In genomic region chr6:122776040-122776439, GRCm38 (mm10) we compare ENCODE assay signal across 28 mouse cellular contexts. TPM values are rescaled to one million over a fixed set of nuclear protein-coding genes. Genes with fewer than 3 reads are reported as not detected.
A peak's percentile ranks its signal among the peaks of the same experiment; 100 is the strongest.
DNase-seq lines count a peak whose midpoint lies in the region; ATAC-seq and TF ChIP-seq lines count a peak whose summit lies in the region.
"Had no signal": no experiment of that assay in that cellular context is flagged by ENCODE, and none has a peak within 500 bp of the region (broad histone marks: within the 10 kb centered on the region; RNA-seq: fewer than 3 reads in every experiment).

No protein-coding gene starts in this region.

- H3K9me3 ChIP-seq in ES-Bruce4 (replicated peaks; ENCODE audit: control insufficient read depth, insufficient read depth, low read length, poor library complexity, severe bottlenecking): no peaks in the 10 kb centered on the region
- H3K9me3 ChIP-seq: embryonic facial prominence, embryonic 13.5 days; embryonic facial prominence, embryonic 15.5 days; forebrain, embryonic 10.5 days; forebrain, embryonic 12.5 days; G1E had no signal

- H3K4me1 ChIP-seq in ES-Bruce4 (ENCODE audit: control insufficient read depth, insufficient read depth, low read length): peaks cover 2% of the 10 kb centered on the region
- H3K4me1 ChIP-seq in kidney, adult 2 months (ENCODE audit: control insufficient read depth, insufficient read depth, low read length): no peaks in the 10 kb centered on the region
- H3K4me1 ChIP-seq: embryonic facial prominence, embryonic 13.5 days; embryonic facial prominence, embryonic 15.5 days; forebrain, embryonic 10.5 days; forebrain, embryonic 12.5 days had no signal

- TF ChIP-seq EP300 in ES-Bruce4 (IDR thresholded peaks at IDR 0.05; ENCODE audit: insufficient read depth, low read depth, low read length): no peak

- peak; percentile 84; the same call in 1 of the 2 replicates for ATAC-seq in frontal cortex, adult (ENCODE audit: low TSS enrichment)
- ATAC-seq: activated CD4-positive, CD25-positive, alpha-beta regulatory T cell, adult 4 months; CD4-positive, CD25-positive, alpha-beta regulatory T cell, adult 4 months; forebrain, embryonic 14.5 days; forebrain, embryonic 16.5 days; Patski had no signal

- WGBS in kidney, adult 2 months: 82% methylated on average over 7 of the region's 7 CpGs

- DNase-seq in frontal cortex, postnatal 10 days (ENCODE audit: low spot score in 2 of 2): no peak
- DNase-seq in brain, adult 2 months (ENCODE audit: low read depth, low spot score): peak; percentile 54
- no peak for DNase-seq in kidney, adult 2 months
- DNase-seq: adrenal gland, adult 8-10 months; adrenal gland, postnatal 14 days; adrenal gland, postnatal 36 days; B cell, adult 2 months; cerebellum, adult 11 months; cerebellum, adult 18-20 months; cerebellum, adult 8-10 months; cerebellum, adult 9-11 months; cerebellum, postnatal 14 days; cerebellum, postnatal 36 days; embryo, embryonic 11 days had no signal

- H3K27ac ChIP-seq in ES-Bruce4 (ENCODE audit: insufficient read depth, low read length): no peak overlapping the region
- H3K27ac ChIP-seq in kidney, adult 2 months (ENCODE audit: insufficient read depth, low read depth, low read length): no peak overlapping the region
- H3K27ac ChIP-seq: embryonic facial prominence, embryonic 13.5 days; embryonic facial prominence, embryonic 15.5 days; forebrain, embryonic 10.5 days; forebrain, embryonic 12.5 days had no signal

- peak; percentile 20 for TF ChIP-seq CTCF in ES-Bruce4 (IDR thresholded peaks at IDR 0.05; ENCODE audit: low read depth, low read length)
- no peak for TF ChIP-seq CTCF in kidney, adult 2 months (conservative IDR thresholded peaks at IDR 0.05; ENCODE audit: insufficient read depth, insufficient read length, low read depth, low read length)

- no peaks in the 10 kb centered on the region for H3K27me3 ChIP-seq in ES-Bruce4 (ENCODE audit: control insufficient read depth, insufficient read depth, low read length, poor library complexity, severe bottlenecking)
- no peaks in the 10 kb centered on the region for H3K27me3 ChIP-seq in kidney, adult 2 months (replicated peaks; ENCODE audit: control insufficient read depth, insufficient read depth, low read length)
- H3K27me3 ChIP-seq: CH12.LX; embryonic facial prominence, embryonic 13.5 days; embryonic facial prominence, embryonic 15.5 days; forebrain, embryonic 12.5 days; Patski had no signal

- no peak overlapping the region for H3K9ac ChIP-seq in ES-Bruce4 (ENCODE audit: low read depth, poor library complexity, severe bottlenecking)
- H3K9ac ChIP-seq: embryonic facial prominence, embryonic 13.5 days; embryonic facial prominence, embryonic 15.5 days; forebrain, embryonic 12.5 days had no signal

- no peak overlapping the region for H3K4me3 ChIP-seq in ES-Bruce4 (ENCODE audit: low read depth, low read length)
- H3K4me3 ChIP-seq in kidney, adult 2 months (ENCODE audit: insufficient read depth, low read depth, low read length): no peak overlapping the region
- H3K4me3 ChIP-seq: embryonic facial prominence, embryonic 13.5 days; embryonic facial prominence, embryonic 15.5 days; erythroblast, embryonic 14.5 days; forebrain, embryonic 10.5 days; forebrain, embryonic 12.5 days had no signal

- no peaks in the 10 kb centered on the region for H3K36me3 ChIP-seq in ES-Bruce4 (ENCODE audit: control insufficient read depth, insufficient read depth, low read length, poor library complexity, severe bottlenecking)
- no peaks in the 10 kb centered on the region for H3K36me3 ChIP-seq in kidney, adult 2 months (ENCODE audit: control insufficient read depth, insufficient read depth, low read length)
- H3K36me3 ChIP-seq: embryonic facial prominence, embryonic 13.5 days; embryonic facial prominence, embryonic 15.5 days; forebrain, embryonic 10.5 days; forebrain, embryonic 12.5 days; G1E had no signal

- no peak for TF ChIP-seq POLR2A in ES-Bruce4 (IDR thresholded peaks at IDR 0.05; ENCODE audit: insufficient read depth, low read length)
- TF ChIP-seq POLR2A in kidney, adult 2 months (IDR thresholded peaks at IDR 0.05; ENCODE audit: low read depth, low read length): no peak

RNA-seq across cellular contexts. Expression of gene Slc2a3, which starts 25.4 kb away (rescaled TPM):
- 1,494 and 1,686 TPM in 2 replicates for polyA plus RNA-seq in ES-Bruce4 (2011; ENCODE audit: insufficient read depth, insufficient read length, low read depth, missing spikeins)
- 1.3 and 2.7 TPM in 2 replicates for polyA plus RNA-seq in kidney, adult 2 months (2012; rRNA removed)

RNA-seq across cellular contexts. Expression of gene Foxj2, which starts 43.7 kb away (rescaled TPM):
- polyA plus RNA-seq in ES-Bruce4 (2011; ENCODE audit: insufficient read depth, insufficient read length, low read depth, missing spikeins): 10.9 and 11.6 TPM in 2 replicates
- polyA plus RNA-seq in kidney, adult 2 months (2012; rRNA removed): 9.7 and 12.7 TPM in 2 replicates

Comparison
In these comparisons a context has a peak if more than half of its experiments do, and no peak if none do; other contexts are left out.
1. RNA of gene Slc2a3, which starts 25.4 kb away (polyA plus RNA-seq): 1,494 to 1,686 TPM in ES-Bruce4; 1.3 to 2.7 TPM in kidney, adult 2 months; every median in the first group is over 100 times any median in the second.